Mouse (Mus musculus) midbrain, embryonic 13.5 days (tissue): ENCODE data around the gene Terb1. TPM values are rescaled to one million over a fixed set of nuclear protein-coding genes. Genes with fewer than 3 reads are reported as not detected.

Experiments used
- ATAC-seq: fragments of 200-750 bp; cut with Nextera tagmentation; 2 replicates; pipeline ENCODE4 v1.8.0; 2017; ENCODE audit warnings: mild to moderate bottlenecking, moderate TSS enrichment, moderate library complexity
- H3K27ac ChIP-seq: fragments of 300-500 bp; sonication (generic); 2 replicates; pipeline ENCODE4 v1.5.1; 2015; ENCODE audit warnings: inconsistent platforms, mild to moderate bottlenecking, moderate library complexity
- H3K27me3 ChIP-seq: fragments of 300-500 bp; sonication (generic); 2 replicates; pipeline ENCODE4 v1.6.1; 2015; ENCODE audit warnings: mild to moderate bottlenecking, inconsistent platforms
- H3K36me3 ChIP-seq: fragments of 300-500 bp; sonication (generic); 2 replicates; pipeline ENCODE4 v1.6.1; 2015; ENCODE audit warnings: mild to moderate bottlenecking, inconsistent platforms
- H3K4me1 ChIP-seq: fragments of 300-500 bp; sonication (generic); replicated peaks from 2 replicates; pipeline ENCODE4 v1.6.1; 2015; ENCODE audit warnings: inconsistent platforms
- H3K4me2 ChIP-seq: fragments of 300-500 bp; sonication (generic); replicated peaks from 2 replicates; pipeline ENCODE4 v1.6.1; 2015; ENCODE audit warnings: moderate library complexity, mild to moderate bottlenecking, inconsistent platforms
- H3K4me3 ChIP-seq: fragments of 300-500 bp; sonication (generic); replicated peaks from 2 replicates; pipeline ENCODE4 v1.5.1; 2015; ENCODE audit warnings: mild to moderate bottlenecking, inconsistent platforms
- H3K9ac ChIP-seq: fragments of 300-500 bp; sonication (generic); replicated peaks from 2 replicates; pipeline ENCODE4 v1.6.1; 2015; ENCODE audit warnings: mild to moderate bottlenecking, inconsistent platforms
- H3K9me3 ChIP-seq: fragments of 300-500 bp; sonication (generic); 2 replicates; pipeline ENCODE4 v1.6.1; 2016; ENCODE audit warnings: mild to moderate bottlenecking, inconsistent platforms
- WGBS: fragments of 180-500 bp; shearing (Covaris S2); methylation state at CpG from one replicate; pipeline ENCODE4 v1.1.7; 2015; 5-methylcytosine and 5-hydroxymethylcytosine counted together
- polyA plus RNA-seq: library from polyadenylated mRNA; unstranded; fragments of >200 nt; fragmentation: Nextera tagmentation; extraction: Ambion mirVana; gene quantifications from 2 replicates; pipeline ENCODE4 v1.2.1, GENCODE M21; 2015

Terb1 gene
- polyA plus RNA-seq, 1 experiment from 2014 or later, result 0.27 TPM

- H3K9me3 ChIP-seq, result no peaks in the 10 kb centered on the region
- no peak overlapping the region for H3K9ac ChIP-seq
- peaks cover 22% of the 10 kb centered on the region for H3K4me1 ChIP-seq
- peaks cover 95% of the 10 kb centered on the region for H3K36me3 ChIP-seq
- no peak overlapping the region for H3K4me3 ChIP-seq
- ATAC-seq, result no peak
- H3K4me2 ChIP-seq, result no peak overlapping the region
- no peaks in the 10 kb centered on the region for H3K27me3 ChIP-seq
- H3K27ac ChIP-seq, result no peak overlapping the region
- WGBS, result 96% methylated on average over 5 of the region's 5 CpGs
These were observed 76.4 kb downstream of the Terb1 start for GRCm38 (mm10) chr8:104433191-104433842.

GRCm38 (mm10) chr8:104432656-104433055, 77.1 kb downstream of the Terb1 start:
- no peak for ATAC-seq
- Histone ChIP-seq H3K27me3 (no peaks in the 10 kb centered on the region), H3K27ac (no peak overlapping the region), H3K4me1 (peaks cover 22% of the 10 kb centered on the region), H3K36me3 (peaks cover 98% of the 10 kb centered on the region), H3K9me3 (no peaks in the 10 kb centered on the region), H3K4me2 (no peak overlapping the region), H3K4me3 (no peak overlapping the region), H3K9ac (no peak overlapping the region)
- 98% methylated on average over 6 of the region's 6 CpGs for WGBS

GRCm38 (mm10) chr8:104430230-104430629, 79.5 kb downstream of the Terb1 start:
- Histone ChIP-seq H3K27ac (no peak overlapping the region), H3K9me3 (no peaks in the 10 kb centered on the region), H3K36me3 (peaks cover 98% of the 10 kb centered on the region), H3K4me2 (no peak overlapping the region), H3K4me1 (peaks cover 9% of the 10 kb centered on the region), H3K9ac (no peak overlapping the region), H3K27me3 (no peaks in the 10 kb centered on the region), H3K4me3 (no peak overlapping the region)
- WGBS, result 92% methylated on average over 7 of the region's 7 CpGs
- no peak for ATAC-seq

- H3K4me3 ChIP-seq, result no peak overlapping the region
- H3K9me3 ChIP-seq, result no peaks in the 10 kb centered on the region
- H3K27me3 ChIP-seq, result no peaks in the 10 kb centered on the region
- no peak overlapping the region for H3K4me2 ChIP-seq
- peaks cover 98% of the 10 kb centered on the region for H3K36me3 ChIP-seq
- no peak overlapping the region for H3K27ac ChIP-seq
- ATAC-seq, result no peak
- H3K4me1 ChIP-seq, result no peaks in the 10 kb centered on the region
- no peak overlapping the region for H3K9ac ChIP-seq
- 92% methylated on average over 13 of the region's 13 CpGs for WGBS
These were observed 82.0 kb downstream of the Terb1 start for GRCm38 (mm10) chr8:104427703-104428102.

GRCm38 (mm10) chr8:104422313-104422712, 87.4 kb downstream of the Terb1 start:
- Histone ChIP-seq H3K27ac (no peak overlapping the region), H3K4me1 (no peaks in the 10 kb centered on the region), H3K4me2 (no peak overlapping the region), H3K27me3 (no peaks in the 10 kb centered on the region), H3K9ac (no peak overlapping the region), H3K36me3 (peaks cover 96% of the 10 kb centered on the region), H3K9me3 (no peaks in the 10 kb centered on the region), H3K4me3 (no peak overlapping the region)
- ATAC-seq, result no peak
- WGBS, result 90% methylated on average over 6 of the region's 6 CpGs

GRCm38 (mm10) chr8:104416022-104416421, 93.7 kb downstream of the Terb1 start:
- Histone ChIP-seq H3K27ac (no peak overlapping the region), H3K9me3 (no peaks in the 10 kb centered on the region), H3K9ac (no peak overlapping the region), H3K4me1 (peaks cover 2% of the 10 kb centered on the region; the same call in 1 of the 2 replicates), H3K27me3 (no peaks in the 10 kb centered on the region), H3K36me3 (peaks cover 45% of the 10 kb centered on the region), H3K4me2 (no peak overlapping the region), H3K4me3 (no peak overlapping the region)
- WGBS, result 89% methylated on average over 6 of the region's 6 CpGs
- no peak for ATAC-seq

GRCm38 (mm10) chr8:104414204-104414603, 95.5 kb downstream of the Terb1 start:
- H3K9me3 ChIP-seq, result no peaks in the 10 kb centered on the region
- H3K27me3 ChIP-seq, result no peaks in the 10 kb centered on the region
- no peak overlapping the region for H3K9ac ChIP-seq
- H3K36me3 ChIP-seq, result peaks cover 26% of the 10 kb centered on the region
- H3K4me2 ChIP-seq, result no peak overlapping the region
- ATAC-seq, result peak; percentile 55
- no peak overlapping the region for H3K4me3 ChIP-seq
- peaks cover 7% of the 10 kb centered on the region; the same call in 1 of the 2 replicates for H3K4me1 ChIP-seq
- 58% methylated on average over 3 of the region's 3 CpGs for WGBS
- H3K27ac ChIP-seq, result no peak overlapping the region

- Histone ChIP-seq H3K4me3 (no peak overlapping the region), H3K4me1 (peaks cover 7% of the 10 kb centered on the region; the same call in 1 of the 2 replicates), H3K36me3 (peaks cover 22% of the 10 kb centered on the region), H3K27me3 (no peaks in the 10 kb centered on the region), H3K4me2 (no peak overlapping the region), H3K9ac (no peak overlapping the region), H3K27ac (no peak overlapping the region), H3K9me3 (no peaks in the 10 kb centered on the region)
- peak; percentile 51 for ATAC-seq
- WGBS, result 84% methylated on average over 4 of the region's 4 CpGs
These were observed 95.9 kb downstream of the Terb1 start for GRCm38 (mm10) chr8:104413770-104414169.

- Histone ChIP-seq H3K4me3 (no peak overlapping the region), H3K4me2 (no peak overlapping the region), H3K9me3 (no peaks in the 10 kb centered on the region), H3K36me3 (peaks cover 16% of the 10 kb centered on the region), H3K9ac (no peak overlapping the region), H3K27me3 (no peaks in the 10 kb centered on the region), H3K4me1 (peaks cover 7% of the 10 kb centered on the region; the same call in 1 of the 2 replicates), H3K27ac (no peak overlapping the region)
- ATAC-seq, result no peak
- 85% methylated on average over 7 of the region's 7 CpGs for WGBS
These were observed 96.7 kb downstream of the Terb1 start for GRCm38 (mm10) chr8:104412805-104413532.

- H3K4me1 ChIP-seq, result peaks cover 7% of the 10 kb centered on the region; the same call in 1 of the 2 replicates
- peaks cover 6% of the 10 kb centered on the region for H3K36me3 ChIP-seq
- H3K4me3 ChIP-seq, result no peak overlapping the region
- H3K9me3 ChIP-seq, result no peaks in the 10 kb centered on the region
- 88% methylated on average over 3 of the region's 3 CpGs for WGBS
- H3K27ac ChIP-seq, result no peak overlapping the region
- no peak overlapping the region for H3K4me2 ChIP-seq
- ATAC-seq, result no peak
- no peak overlapping the region for H3K9ac ChIP-seq
- H3K27me3 ChIP-seq, result no peaks in the 10 kb centered on the region
These were observed 97.7 kb downstream of the Terb1 start for GRCm38 (mm10) chr8:104411972-104412371.

GRCm38 (mm10) chr8:104411468-104411867, 98.2 kb downstream of the Terb1 start:
- WGBS, result 86% methylated on average over 3 of the region's 3 CpGs
- no peak overlapping the region for H3K9ac ChIP-seq
- H3K4me2 ChIP-seq, result no peak overlapping the region
- H3K4me3 ChIP-seq, result no peak overlapping the region
- H3K27ac ChIP-seq, result no peak overlapping the region; the same call in 1 of the 2 replicates
- H3K9me3 ChIP-seq, result no peaks in the 10 kb centered on the region
- H3K4me1 ChIP-seq, result peaks cover 7% of the 10 kb centered on the region; the same call in 1 of the 2 replicates
- ATAC-seq, result no peak
- H3K27me3 ChIP-seq, result no peaks in the 10 kb centered on the region
- H3K36me3 ChIP-seq, result peaks cover 5% of the 10 kb centered on the region; the same call in 1 of the 2 replicates

GRCm38 (mm10) chr8:104410628-104411273, 99.0 kb downstream of the Terb1 start:
- Histone ChIP-seq H3K4me2 (no peak overlapping the region), H3K36me3 (peaks cover 5% of the 10 kb centered on the region; the same call in 1 of the 2 replicates), H3K27ac (no peak overlapping the region; the same call in 1 of the 2 replicates), H3K9me3 (no peaks in the 10 kb centered on the region), H3K4me3 (no peak overlapping the region), H3K4me1 (peaks cover 7% of the 10 kb centered on the region; the same call in 1 of the 2 replicates), H3K27me3 (no peaks in the 10 kb centered on the region), H3K9ac (no peak overlapping the region)
- no peak for ATAC-seq
- WGBS, result 35% methylated on average over 7 of the region's 7 CpGs
